Mouse (Mus musculus): ENCODE results near the gene Elmod1. TPM values are rescaled to one million over a fixed set of nuclear protein-coding genes. Genes with fewer than 3 reads are reported as not detected.

Elmod1 gene
- polyA plus RNA-seq, 1 experiment, result not detected

GRCm38 (mm10) chr9:53915929-53916721, 59.0 kb downstream of the Elmod1 start:
- Histone ChIP-seq H3K4me1 (ENCODE audit: control insufficient read depth, insufficient read depth, low read length) (no peaks in the 10 kb centered on the region), H3K27ac (ENCODE audit: insufficient read depth, low read depth, low read length) (no peak overlapping the region), H3K4me3 (ENCODE audit: insufficient read depth, low read length) (no peak overlapping the region)
- no peak for TF ChIP-seq CTCF (IDR thresholded peaks at IDR 0.05; ENCODE audit: low read depth, low read length)
- TF ChIP-seq POLR2A (IDR thresholded peaks at IDR 0.05; ENCODE audit: borderline replicate concordance, low read depth, low read length), result no peak

- Histone ChIP-seq H3K27ac (ENCODE audit: insufficient read depth, low read depth, low read length) (no peak overlapping the region), H3K4me3 (ENCODE audit: insufficient read depth, low read length) (no peak overlapping the region), H3K4me1 (ENCODE audit: control insufficient read depth, insufficient read depth, low read length) (no peaks in the 10 kb centered on the region)
- TF ChIP-seq CTCF (IDR thresholded peaks at IDR 0.05; ENCODE audit: low read depth, low read length) (no peak), POLR2A (IDR thresholded peaks at IDR 0.05; ENCODE audit: borderline replicate concordance, low read depth, low read length) (no peak)
Observed at GRCm38 (mm10) chr9:53910823-53911222, 64.3 kb downstream of the Elmod1 start.

GRCm38 (mm10) chr9:53910331-53910730, 64.8 kb downstream of the Elmod1 start:
- no peak for TF ChIP-seq CTCF (IDR thresholded peaks at IDR 0.05; ENCODE audit: low read depth, low read length)
- no peak for TF ChIP-seq POLR2A (IDR thresholded peaks at IDR 0.05; ENCODE audit: borderline replicate concordance, low read depth, low read length)
- no peaks in the 10 kb centered on the region for H3K4me1 ChIP-seq (ENCODE audit: control insufficient read depth, insufficient read depth, low read length)
- H3K4me3 ChIP-seq (ENCODE audit: insufficient read depth, low read length), result no peak overlapping the region
- H3K27ac ChIP-seq (ENCODE audit: insufficient read depth, low read depth, low read length), result no peak overlapping the region

- TF ChIP-seq POLR2A (IDR thresholded peaks at IDR 0.05; ENCODE audit: borderline replicate concordance, low read depth, low read length), result no peak
- TF ChIP-seq CTCF (IDR thresholded peaks at IDR 0.05; ENCODE audit: low read depth, low read length), result no peak
- no peak overlapping the region for H3K4me3 ChIP-seq (ENCODE audit: insufficient read depth, low read length)
Observed at GRCm38 (mm10) chr9:53906798-53907197, 68.3 kb downstream of the Elmod1 start.

GRCm38 (mm10) chr9:53905418-53905817, 69.7 kb downstream of the Elmod1 start:
- Histone ChIP-seq H3K4me1 (ENCODE audit: control insufficient read depth, insufficient read depth, low read length) (no peaks in the 10 kb centered on the region), H3K27ac (ENCODE audit: insufficient read depth, low read depth, low read length) (no peak overlapping the region), H3K4me3 (ENCODE audit: insufficient read depth, low read length) (no peak overlapping the region)
- TF ChIP-seq CTCF (IDR thresholded peaks at IDR 0.05; ENCODE audit: low read depth, low read length), result no peak
- TF ChIP-seq POLR2A (IDR thresholded peaks at IDR 0.05; ENCODE audit: borderline replicate concordance, low read depth, low read length), result no peak

More at GRCm38 (mm10) chr9:53906798-53907197, 68.3 kb downstream of the Elmod1 start:
- Histone ChIP-seq H3K27ac (ENCODE audit: insufficient read depth, low read depth, low read length) (no peak overlapping the region), H3K4me1 (ENCODE audit: control insufficient read depth, insufficient read depth, low read length) (no peaks in the 10 kb centered on the region)

- Histone ChIP-seq H3K4me3 (ENCODE audit: insufficient read depth, low read length) (no peak overlapping the region), H3K4me1 (ENCODE audit: control insufficient read depth, insufficient read depth, low read length) (no peaks in the 10 kb centered on the region), H3K27ac (ENCODE audit: insufficient read depth, low read depth, low read length) (no peak overlapping the region)
- TF ChIP-seq POLR2A (IDR thresholded peaks at IDR 0.05; ENCODE audit: borderline replicate concordance, low read depth, low read length) (no peak), CTCF (IDR thresholded peaks at IDR 0.05; ENCODE audit: low read depth, low read length) (no peak)
Observed at GRCm38 (mm10) chr9:53903215-53903842, 71.8 kb downstream of the Elmod1 start.

GRCm38 (mm10) chr9:53899836-53900235, 75.3 kb downstream of the Elmod1 start:
- TF ChIP-seq POLR2A (IDR thresholded peaks at IDR 0.05; ENCODE audit: borderline replicate concordance, low read depth, low read length), result no peak
- no peak for TF ChIP-seq CTCF (IDR thresholded peaks at IDR 0.05; ENCODE audit: low read depth, low read length)
- H3K4me1 ChIP-seq (ENCODE audit: control insufficient read depth, insufficient read depth, low read length), result no peaks in the 10 kb centered on the region

GRCm38 (mm10) chr9:53895827-53896226, 79.3 kb downstream of the Elmod1 start:
- H3K27ac ChIP-seq (ENCODE audit: insufficient read depth, low read depth, low read length), result no peak overlapping the region
- TF ChIP-seq CTCF (IDR thresholded peaks at IDR 0.05; ENCODE audit: low read depth, low read length) (no peak), POLR2A (IDR thresholded peaks at IDR 0.05; ENCODE audit: borderline replicate concordance, low read depth, low read length) (no peak)
- H3K4me3 ChIP-seq (ENCODE audit: insufficient read depth, low read length), result no peak overlapping the region

More at GRCm38 (mm10) chr9:53899836-53900235, 75.3 kb downstream of the Elmod1 start:
- Histone ChIP-seq H3K4me3 (ENCODE audit: insufficient read depth, low read length) (no peak overlapping the region), H3K27ac (ENCODE audit: insufficient read depth, low read depth, low read length) (no peak overlapping the region)

GRCm38 (mm10) chr9:53890075-53890474, 85.0 kb downstream of the Elmod1 start:
- Histone ChIP-seq H3K4me1 (ENCODE audit: control insufficient read depth, insufficient read depth, low read length) (no peaks in the 10 kb centered on the region), H3K27ac (ENCODE audit: insufficient read depth, low read depth, low read length) (no peak overlapping the region), H3K4me3 (ENCODE audit: insufficient read depth, low read length) (no peak overlapping the region)
- no peak for TF ChIP-seq CTCF (IDR thresholded peaks at IDR 0.05; ENCODE audit: low read depth, low read length)
- TF ChIP-seq POLR2A (IDR thresholded peaks at IDR 0.05; ENCODE audit: borderline replicate concordance, low read depth, low read length), result no peak

More at GRCm38 (mm10) chr9:53895827-53896226, 79.3 kb downstream of the Elmod1 start:
- H3K4me1 ChIP-seq (ENCODE audit: control insufficient read depth, insufficient read depth, low read length), result no peaks in the 10 kb centered on the region

Data from bone marrow macrophage, adult 2 months (primary cell).